Mouse (Mus musculus) left cerebral cortex, postnatal 4 days (tissue): ENCODE measurements around the gene Slain1. TPM values are rescaled to one million over a fixed set of nuclear protein-coding genes. Genes with fewer than 3 reads are reported as not detected.

ENCODE experiments used
- microRNA-seq: library from miRNA; unstranded; fragments of <30 nt; microRNA quantifications from one replicate; pipeline ENCODE4 v1.2.0, GENCODE M21; 2022
- total RNA-seq, 2 experiments: library from RNA; stranded (reverse); gene quantifications; 2 replicates each; pipeline ENCODE4 v1.2.3; 2021

Gene Slain1
- total RNA-seq, 2 experiments from 2014 or later, result 82.2 to 93.0 TPM

Small RNA genes lying within 50 kb of the gene (microRNA-seq; reads per million reads assigned to microRNA genes)
- gene Gm22877, result not detected

Other genes starting within 250 kb of the Slain1 start
- under 1 TPM; 0.46 to 0.56 TPM for gene Scel, start 136.9 kb upstream of the Slain1 start, total RNA-seq
- 10 to 100 TPM; 80.9 to 85.0 TPM for gene Ednrb, start 194.2 kb downstream of the Slain1 start, total RNA-seq